Mouse (Mus musculus) erythroblast, embryonic 14.5 days (primary cell): ENCODE data around the gene Mns1.

ENCODE experiments used
- GATA1 ChIP-seq: IDR thresholded peaks from 2 replicates; pipeline ENCODE4 v1.6.1; 2012; ENCODE audit warnings: low read length, inconsistent platforms, mixed read lengths
- TAL1 ChIP-seq: IDR thresholded peaks from 3 replicates; pipeline ENCODE4 v1.6.1; 2012; ENCODE audit warnings: low read length, inconsistent platforms, mixed read lengths

DNA sequence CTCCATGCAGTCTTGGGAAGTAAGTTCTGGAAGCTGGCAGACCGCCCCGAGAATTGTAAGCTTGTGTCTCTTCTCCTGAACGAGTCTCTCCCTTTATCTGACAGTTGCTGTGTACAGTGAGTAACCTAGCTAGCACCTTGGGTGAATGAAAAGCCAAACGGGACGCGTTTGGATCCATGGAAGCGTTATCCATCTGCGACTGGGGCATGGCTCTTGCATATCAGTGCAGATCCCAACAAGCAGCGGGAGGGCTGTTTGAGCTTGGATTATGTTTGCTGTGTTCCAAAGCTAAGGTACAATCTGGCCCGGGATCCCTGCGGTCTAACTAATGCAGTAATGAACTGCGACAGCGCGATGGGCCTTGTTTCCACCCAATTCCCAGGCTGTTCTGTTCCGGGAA, 44.6 kb upstream of the Mns1 start:
- no peak for TF ChIP-seq GATA1
- no peak for TF ChIP-seq TAL1
